Mouse (Mus musculus) retina, postnatal 7 days (tissue): ENCODE results near the gene Msantd2.

Source experiments
- DNase-seq: peaks from one replicate; pipeline ENCODE4 v3.0.0-alpha.2; 2012; ENCODE audit warnings: low read depth, low spot score

The Msantd2 gene

GRCm38 (mm10) chr9:37541851-37542642, 52.9 kb downstream of the Msantd2 start:
- DNase-seq = no peak

DNA sequence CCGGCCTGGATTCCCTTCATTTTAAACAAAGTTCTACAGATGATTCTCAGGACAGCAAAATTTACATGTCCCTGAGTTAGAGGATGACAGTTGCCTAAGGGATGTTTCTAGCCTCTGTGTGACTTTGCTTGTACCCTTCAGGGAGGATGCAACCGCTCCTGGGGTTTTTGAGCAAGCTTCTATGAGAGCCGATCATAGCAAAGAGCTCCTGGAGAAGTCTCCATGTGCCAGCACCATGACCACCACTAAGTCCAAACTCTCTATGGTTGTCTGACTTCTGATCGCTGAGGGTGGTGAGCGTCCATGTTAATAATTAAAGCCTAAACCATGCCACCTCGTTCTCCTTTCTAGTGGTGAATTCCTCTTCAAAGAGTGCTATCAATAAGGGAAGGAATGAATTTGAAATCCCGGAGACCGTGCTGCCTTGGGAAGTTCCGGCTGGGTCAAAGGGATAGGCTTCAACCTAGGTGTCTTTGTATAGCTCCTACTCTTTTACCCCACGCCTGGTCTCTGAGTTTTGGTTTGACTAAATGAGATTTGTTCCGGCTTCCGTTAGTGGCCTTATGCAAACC, 54.8 kb downstream of the Msantd2 start:
- no peak for DNase-seq

- no peak for DNase-seq
Measured at GRCm38 (mm10) chr9:37544447-37545165, 55.5 kb downstream of the Msantd2 start.

DNA sequence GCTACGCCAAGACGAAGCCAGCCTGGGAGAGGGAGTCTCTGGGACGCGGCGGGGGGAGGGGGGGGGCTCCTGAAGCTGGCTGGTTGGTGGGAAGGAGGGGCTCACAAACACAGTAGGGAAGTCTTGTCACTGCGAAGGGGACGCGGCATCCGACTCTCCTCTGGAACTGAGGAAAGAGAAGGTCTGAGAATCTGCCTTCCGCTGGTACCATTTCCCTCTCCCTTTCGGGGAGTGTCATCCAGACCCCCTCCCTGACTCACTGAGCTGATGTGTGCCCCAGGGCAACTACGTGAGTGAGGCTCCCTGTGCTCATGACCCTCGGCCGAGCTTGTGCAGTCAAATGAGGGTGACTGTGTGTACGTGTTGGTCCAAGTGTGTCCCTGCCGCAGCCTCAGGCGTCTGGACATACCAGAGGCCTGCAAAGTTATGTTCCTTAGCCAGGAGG, 56.1 kb downstream of the Msantd2 start:
- no peak for DNase-seq

- no peak for DNase-seq
Measured at GRCm38 (mm10) chr9:37545847-37546452, 56.8 kb downstream of the Msantd2 start.

DNA sequence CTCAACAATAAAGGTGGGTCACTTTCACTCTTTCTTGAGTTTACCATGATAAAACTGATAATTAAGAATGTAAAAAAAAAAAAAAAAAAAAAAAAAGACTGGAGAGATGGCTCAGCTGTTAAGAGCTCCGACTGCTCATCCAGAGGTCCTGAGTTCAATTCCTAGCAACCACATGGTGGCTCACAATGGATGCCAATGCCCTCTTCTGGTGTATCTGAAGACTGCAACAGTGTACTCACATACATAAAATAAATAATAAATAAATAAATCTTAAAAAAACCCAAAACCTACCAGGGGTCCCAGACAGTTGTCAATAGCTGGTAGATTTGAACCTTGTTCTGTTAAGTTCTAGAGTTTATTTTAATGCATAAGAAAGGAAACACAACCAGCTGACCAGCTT, 57.8 kb downstream of the Msantd2 start:
- DNase-seq = no peak

DNA sequence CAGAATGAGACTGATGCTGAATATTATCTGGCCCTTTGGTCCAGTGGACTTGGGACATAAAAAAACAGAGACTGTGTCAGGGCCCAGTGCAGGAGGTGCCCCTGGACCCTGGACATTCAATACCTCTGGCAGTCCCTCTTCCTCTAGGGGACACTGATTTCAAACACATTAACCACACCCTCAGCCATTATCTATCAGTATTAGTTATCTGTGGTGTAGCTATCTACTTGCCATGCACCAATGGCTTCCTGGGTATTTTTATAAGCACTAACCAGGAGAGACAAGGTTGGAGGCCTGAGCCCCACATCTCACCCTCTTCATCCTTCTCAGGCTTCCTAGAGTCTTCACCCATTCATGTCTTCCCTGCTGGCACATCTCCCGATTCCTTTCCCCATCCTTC, 61.3 kb downstream of the Msantd2 start:
- no peak for DNase-seq

DNA sequence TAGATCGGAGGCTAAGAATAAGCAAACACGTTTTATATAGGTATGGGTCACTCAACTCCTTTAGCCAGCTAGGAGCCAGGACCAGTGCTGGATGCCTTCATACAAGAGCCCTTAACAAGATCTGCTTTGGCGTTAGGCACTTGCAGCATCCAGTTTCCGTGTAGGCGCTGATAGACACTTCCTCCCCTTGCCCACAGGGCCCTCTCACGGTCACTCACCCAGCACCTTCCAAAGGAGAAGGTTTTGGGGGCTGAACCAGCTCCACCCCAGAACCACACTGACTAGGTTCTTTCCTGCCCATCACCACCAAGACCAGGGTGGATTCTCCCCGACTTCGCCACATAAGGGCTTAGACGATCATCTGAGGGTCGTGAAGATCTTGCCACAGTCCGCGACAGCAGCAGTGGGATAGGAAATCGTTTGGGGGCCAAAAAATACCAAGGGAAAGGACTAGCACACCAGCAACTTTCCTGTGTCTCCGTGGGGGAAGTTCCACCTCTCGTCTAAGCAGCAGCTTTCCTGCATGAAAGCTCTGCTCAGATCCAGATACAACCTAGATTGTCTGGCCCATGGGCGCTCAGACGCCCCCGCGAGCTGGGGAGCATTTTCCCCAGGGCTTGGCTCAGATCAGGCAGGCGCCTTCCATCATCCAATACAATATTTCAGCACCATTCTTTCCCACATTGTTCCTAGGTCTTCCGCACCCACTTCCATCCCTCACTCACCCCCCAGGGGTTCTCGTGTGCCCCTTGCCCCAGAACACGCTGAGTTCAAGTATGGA, 62.8 kb downstream of the Msantd2 start:
- no peak for DNase-seq

DNA sequence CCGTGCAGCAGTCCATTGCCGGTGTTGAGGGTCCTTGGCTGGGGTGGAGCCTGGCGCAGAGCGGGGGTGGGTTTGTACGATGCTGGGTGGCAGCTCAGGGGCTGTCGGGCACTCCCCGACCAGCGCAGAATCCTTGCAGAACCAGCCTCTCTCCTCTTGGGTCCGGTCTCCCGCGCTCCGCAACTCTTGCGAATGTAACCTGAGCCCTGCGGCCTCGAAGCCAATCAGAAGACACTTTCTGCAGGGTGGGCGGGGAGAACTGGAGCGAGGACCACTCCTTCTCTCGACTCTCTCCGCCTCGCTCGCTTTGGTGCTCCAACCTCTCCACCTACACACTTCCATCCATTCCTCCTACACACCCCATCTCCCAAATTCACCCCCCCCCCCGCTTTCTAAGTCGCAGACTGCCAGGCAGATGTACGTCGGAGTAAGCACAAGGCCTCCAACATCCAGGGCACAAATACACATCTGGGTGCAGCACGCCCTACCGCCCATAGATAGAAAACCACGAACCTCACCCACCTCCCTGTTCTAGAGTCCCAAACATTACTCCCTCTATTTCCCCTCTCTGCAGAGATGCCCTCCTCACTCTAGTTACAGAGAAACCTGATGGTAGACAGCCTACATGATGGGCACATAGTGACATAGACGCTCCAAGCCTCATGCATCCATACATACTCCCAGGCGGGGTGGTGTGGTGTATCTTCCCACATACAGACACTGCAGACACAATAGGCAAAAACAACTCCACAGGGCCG, 63.6 kb downstream of the Msantd2 start, which contains the start of gene Nrgn:
Gene Nrgn (minus strand): TSS at position 369 of the 758 bp plus-strand sequence.
- DNase-seq = no peak

DNA sequence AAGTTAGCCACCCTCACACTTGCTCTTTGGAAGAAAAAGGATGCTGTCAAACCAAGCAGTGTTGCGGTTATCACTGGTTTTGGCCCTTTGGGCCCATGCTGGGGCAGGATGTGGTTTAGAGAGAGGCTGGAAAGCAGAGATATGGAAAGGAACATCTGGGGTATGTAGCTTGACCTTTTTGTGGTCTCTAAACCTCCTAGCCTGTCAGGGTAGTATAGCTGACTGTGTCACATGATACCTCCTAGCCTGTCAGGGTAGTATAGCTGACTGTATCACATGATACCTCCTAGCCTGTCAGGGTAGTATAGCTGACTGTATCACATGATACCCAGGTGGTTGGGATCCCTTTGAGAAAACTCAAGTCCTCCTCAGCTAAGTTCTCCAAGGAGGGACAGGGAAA, 65.2 kb downstream of the Msantd2 start:
- no peak for DNase-seq

DNA sequence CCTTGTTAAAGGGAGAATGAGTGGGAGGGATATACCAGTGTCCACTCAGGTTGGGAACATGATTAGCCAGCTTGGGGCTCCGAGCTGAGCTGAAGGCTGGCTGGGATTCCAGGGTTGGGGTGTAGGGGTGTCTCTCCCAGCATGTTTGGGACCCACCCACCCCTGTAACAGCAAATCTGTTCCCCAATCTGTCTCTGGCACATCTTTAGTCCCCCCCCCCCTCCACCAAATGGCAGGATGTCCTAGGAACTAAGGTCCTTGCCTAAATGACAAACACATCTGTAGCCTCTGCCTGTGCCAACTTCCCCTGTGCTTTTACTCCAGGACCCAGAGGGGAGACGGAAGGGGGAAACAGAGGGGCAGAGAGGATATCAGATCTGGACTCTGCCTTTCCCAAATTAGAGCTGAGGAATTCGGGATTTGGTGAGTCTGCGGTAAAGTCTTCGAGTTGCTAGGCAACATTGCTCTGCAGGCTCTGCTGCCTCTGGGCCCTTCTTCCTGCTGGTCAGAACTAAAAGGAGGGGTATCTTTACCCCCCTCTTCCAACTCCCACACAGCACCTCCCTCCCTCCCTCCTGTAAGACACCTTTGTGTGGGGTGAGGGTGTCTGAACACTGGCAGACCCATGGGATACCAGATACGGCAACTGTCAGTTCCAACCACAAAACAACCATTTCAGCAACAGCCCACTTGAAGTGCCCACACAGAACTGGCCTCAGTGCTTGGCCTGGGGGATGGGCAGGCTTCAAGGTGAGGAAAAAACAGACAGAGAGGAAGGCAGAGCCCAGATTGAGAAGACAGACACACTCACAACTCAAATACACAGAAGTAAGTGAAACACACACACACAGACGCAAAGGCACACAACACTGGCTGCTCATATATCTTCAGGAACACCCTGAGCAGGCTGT, 66.0 kb downstream of the Msantd2 start, which contains the start of gene Siae:
Gene Siae (plus strand): TSS at position 861 of the 911 bp plus-strand sequence.
- no peak for DNase-seq

GRCm38 (mm10) chr9:37556366-37556765, 67.2 kb downstream of the Msantd2 start:
- DNase-seq = no peak

DNA sequence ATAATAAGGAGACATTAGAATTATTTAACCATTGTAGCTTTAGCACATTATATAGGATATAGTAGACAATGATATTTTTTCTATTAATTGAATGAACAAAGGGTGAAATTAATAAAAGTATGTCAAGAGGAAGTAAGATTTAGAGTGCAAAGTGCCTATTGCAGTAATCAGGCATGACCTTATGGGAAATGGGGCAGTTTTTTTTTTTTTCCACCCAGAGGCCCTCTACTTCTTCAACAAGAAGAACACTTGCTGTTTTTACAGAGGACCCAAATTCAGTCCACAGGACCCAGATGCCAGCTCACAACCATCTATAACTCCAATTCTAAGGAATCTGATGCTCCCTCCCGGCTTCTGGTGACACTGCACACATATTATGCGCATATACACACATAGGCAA, 71.5 kb downstream of the Msantd2 start:
- no peak for DNase-seq

DNA sequence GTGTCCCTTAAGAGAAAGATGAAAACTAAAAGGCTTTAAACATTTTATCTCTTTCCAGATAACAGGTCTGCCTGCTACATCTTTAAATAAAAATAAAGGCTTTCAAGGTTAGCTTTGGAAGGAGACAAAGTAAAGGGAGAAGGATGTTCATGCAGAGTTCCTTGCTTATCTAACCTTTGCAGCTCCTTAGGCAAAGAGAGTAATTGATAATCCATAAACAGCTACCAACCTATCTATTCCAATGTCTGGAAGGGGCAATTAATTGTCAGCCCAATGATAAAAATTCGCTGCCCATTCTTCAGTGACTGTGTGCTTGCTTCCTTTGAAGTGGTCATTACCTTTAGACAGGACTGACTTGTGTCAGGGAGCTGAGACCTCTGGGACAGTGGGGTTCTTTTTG, 74.7 kb downstream of the Msantd2 start:
- DNase-seq = no peak

DNA sequence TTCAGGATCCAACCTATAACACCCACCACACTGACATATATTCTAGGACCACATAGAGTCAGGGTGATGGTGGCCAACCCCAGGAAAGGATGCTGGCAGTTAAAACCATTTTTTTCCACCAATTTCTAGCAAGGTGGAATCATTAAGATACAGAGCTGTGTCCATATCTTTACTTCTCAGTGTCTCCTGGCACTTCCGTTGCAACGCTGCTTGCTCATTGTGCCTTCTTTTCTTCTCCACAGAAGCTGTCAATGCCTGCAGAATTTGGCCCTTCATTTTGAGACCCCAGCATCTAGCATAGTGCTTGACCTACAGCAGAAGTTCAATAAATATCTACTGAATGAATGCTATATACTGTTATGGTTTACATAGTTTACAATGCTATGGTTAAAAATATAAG, 77.9 kb downstream of the Msantd2 start:
- DNase-seq = no peak

- no peak for DNase-seq
Measured at GRCm38 (mm10) chr9:37567454-37567853, 78.3 kb downstream of the Msantd2 start.

- DNase-seq = no peak
Measured at GRCm38 (mm10) chr9:37567892-37568604, 78.9 kb downstream of the Msantd2 start.

GRCm38 (mm10) chr9:37568605-37569214, 79.6 kb downstream of the Msantd2 start:
- DNase-seq = no peak
